Mouse (Mus musculus): ENCODE measurements around the gene Cdkn2b.

DNA sequence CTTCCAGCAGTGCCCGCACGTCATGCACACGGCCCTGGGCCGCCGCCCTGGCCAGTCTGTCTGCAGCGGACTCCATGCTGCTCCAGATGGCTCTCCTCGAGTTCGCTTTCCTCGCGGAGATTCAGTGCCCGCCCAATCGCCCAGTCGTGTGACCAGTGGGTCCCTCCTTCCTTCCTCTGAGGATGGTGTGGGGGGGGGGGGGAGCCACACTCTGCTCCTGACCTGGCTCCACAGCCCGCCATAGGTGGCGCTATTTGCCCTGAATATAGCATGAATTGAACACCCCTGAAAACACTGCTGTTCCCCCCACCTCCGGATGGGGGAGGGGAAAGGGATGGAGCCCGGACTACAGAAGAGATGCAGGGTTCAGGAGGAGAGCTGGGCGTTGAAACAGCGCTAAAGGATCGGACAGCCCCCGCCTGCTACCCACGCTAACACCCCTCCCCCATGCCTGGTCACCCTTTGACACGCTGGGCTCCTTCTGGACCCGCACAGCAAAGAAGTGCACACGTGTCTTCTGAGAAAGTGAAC lies 28.7 kb downstream of the Cdkn2b start:
- TF ChIP-seq CTCF (conservative IDR thresholded peaks at IDR 0.05; ENCODE audit: insufficient read depth, insufficient read length, low read depth, low read length) (0 out of 2 replicates have a peak, but pooled peaks have one; percentile 10), POLR2A (IDR thresholded peaks at IDR 0.05; ENCODE audit: low read depth, low read length) (no peak)
